Mouse (Mus musculus) hematopoietic stem cell, adult 5-6 weeks (primary cell): ENCODE results near the gene Mdc1. TPM values are rescaled to one million over a fixed set of nuclear protein-coding genes. Genes with fewer than 3 reads are reported as not detected.

Experiments used
- ATAC-seq, 2 experiments: fragments of 125-278 bp in 1 of 2; replicated peaks in 1 of 2; 2 replicates each; pipeline ENCODE4 v1.8.0; 2016 to 2017; ENCODE audit warnings: inconsistent platforms in 2 of 2, mild to moderate bottlenecking in 2 of 2, moderate number of reproducible peaks in 2 of 2, low read depth in 1 of 2, moderate TSS enrichment in 1 of 2; ENCODE audit not compliant: low FRiP score in 2 of 2, poor library complexity in 2 of 2, severe bottlenecking in 2 of 2, insufficient read depth in 1 of 2, low TSS enrichment in 1 of 2
- total RNA-seq: library from RNA; stranded (forward); fragments of 172-1452, 232-1000 nt; gene quantifications from 2 replicates; pipeline ENCODE4 v1.2.3, GENCODE M21; 2017

Mdc1 gene
- total RNA-seq, 1 experiment from 2014 or later: 40.0 TPM

GRCm38 (mm10) chr17:35817226-35817625 lies 24.1 kb upstream of the Mdc1 start:
- no peak for ATAC-seq

- ATAC-seq: no peak
Observed at GRCm38 (mm10) chr17:35820111-35820510, 21.2 kb upstream of the Mdc1 start.

- peak; percentile 44 to 52 for ATAC-seq
Observed at GRCm38 (mm10) chr17:35821439-35822430, 19.6 kb upstream of the Mdc1 start, which contains the start of gene Ier3. Gene Ier3, plus strand, starts transcription at chr17:35821684.

DNA sequence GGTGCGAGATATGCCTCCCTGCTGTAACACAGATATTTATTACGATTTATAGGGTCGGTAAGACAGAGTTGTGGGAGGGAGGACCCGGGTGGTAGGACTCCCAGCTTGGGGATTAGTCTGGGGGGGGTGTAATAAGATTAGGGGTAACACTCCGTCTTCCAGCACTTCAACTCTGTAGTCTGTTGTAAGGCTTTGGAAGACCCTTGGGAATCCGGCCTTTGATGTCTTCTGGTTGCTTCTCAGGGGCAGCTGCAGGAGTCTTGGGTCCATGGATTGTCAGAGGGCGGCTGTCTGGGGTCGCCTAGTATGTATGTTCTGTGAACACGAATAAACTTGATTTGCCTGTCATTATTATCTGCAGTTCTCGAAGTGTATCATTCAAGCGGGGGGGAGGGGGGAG lies 18.8 kb upstream of the Mdc1 start:
- ATAC-seq: no peak

DNA sequence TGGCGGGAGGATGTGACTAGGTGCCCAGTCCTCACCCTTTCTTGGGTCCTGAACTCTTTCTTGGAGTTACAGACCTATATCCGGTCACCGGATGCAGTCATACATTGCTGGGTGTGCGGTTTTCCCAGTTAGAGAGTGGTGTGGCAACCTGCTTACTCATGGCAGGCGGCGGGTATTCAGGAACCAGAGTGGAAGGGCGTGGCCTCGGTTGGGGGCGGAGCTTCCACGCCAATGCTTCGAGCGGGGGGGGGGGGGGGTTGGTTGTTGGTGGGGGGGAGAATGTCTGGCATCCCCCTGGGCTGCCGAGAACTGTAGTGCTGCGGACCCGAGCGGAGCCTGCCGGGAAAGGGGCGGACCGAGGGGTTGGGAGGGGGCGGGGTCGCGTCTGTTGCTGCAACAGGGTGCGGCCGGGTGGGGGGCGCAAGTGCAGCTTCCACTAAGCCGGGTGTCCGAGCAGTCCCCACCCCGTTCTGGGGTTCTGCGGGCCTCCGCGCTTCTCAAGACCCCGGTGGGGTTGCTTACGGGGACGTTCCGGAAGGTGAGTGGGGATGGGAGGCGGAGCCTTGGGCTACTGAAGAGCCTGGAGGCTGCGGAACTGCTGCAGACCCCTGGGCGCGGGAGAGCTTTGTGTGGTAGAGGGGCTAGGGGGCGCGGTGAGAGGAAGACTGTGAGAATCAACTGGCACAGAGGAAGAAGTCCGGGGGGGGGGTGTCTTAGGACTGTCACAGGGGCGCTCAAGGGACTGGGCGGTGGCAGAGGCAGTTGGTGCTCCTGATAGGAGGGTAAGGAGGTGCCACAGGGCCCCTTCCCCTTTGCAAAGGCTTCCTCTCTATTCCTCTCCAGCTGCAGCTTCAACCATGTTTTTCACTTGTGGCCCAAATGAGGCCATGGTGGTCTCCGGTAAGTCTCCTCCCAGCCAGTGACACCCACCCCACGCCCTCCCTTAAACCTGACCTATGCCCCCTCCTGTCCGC lies 18.1 kb upstream of the Mdc1 start, which contains the start of gene Flot1:
Gene Flot1, plus strand, starts transcription at position 267 of the 974 bp plus-strand sequence.
- peak; percentile 56 to 66 for ATAC-seq

GRCm38 (mm10) chr17:35824402-35824801 lies 16.9 kb upstream of the Mdc1 start:
- ATAC-seq: no peak

GRCm38 (mm10) chr17:35825109-35825850 lies 16.0 kb upstream of the Mdc1 start:
- ATAC-seq: no peak

GRCm38 (mm10) chr17:35829737-35830136 lies 11.6 kb upstream of the Mdc1 start:
- peak; percentile 93 to 97 for ATAC-seq

- ATAC-seq: no peak
Observed at GRCm38 (mm10) chr17:35832400-35833238, 8.7 kb upstream of the Mdc1 start.

DNA sequence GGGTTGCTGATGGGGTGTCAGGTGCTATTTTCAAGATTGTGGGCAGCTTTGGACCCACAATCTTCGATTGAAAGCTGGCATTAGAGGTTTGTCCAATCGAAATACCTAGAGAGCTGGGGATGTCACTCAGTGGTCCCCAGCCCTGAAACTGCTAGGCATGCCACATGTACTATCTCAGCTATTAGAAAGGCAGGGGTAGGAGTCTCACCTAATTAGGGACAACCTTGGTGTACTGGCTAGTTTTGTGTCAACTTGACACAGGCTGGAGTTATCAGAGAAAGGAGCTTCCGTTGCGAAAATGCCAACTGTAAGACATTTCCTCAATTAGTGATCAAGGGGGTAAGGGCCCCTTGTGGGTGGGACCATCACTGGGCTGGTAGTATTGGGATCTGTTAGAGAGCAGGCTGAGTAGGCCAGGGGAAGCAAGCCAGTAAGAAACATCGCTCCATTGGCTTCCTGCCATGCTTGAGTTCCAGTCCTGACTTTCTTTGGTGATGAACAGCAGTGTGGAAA lies 8.0 kb upstream of the Mdc1 start:
- no peak for ATAC-seq

- ATAC-seq: no peak
Observed at GRCm38 (mm10) chr17:35833894-35834293, 7.4 kb upstream of the Mdc1 start.

DNA sequence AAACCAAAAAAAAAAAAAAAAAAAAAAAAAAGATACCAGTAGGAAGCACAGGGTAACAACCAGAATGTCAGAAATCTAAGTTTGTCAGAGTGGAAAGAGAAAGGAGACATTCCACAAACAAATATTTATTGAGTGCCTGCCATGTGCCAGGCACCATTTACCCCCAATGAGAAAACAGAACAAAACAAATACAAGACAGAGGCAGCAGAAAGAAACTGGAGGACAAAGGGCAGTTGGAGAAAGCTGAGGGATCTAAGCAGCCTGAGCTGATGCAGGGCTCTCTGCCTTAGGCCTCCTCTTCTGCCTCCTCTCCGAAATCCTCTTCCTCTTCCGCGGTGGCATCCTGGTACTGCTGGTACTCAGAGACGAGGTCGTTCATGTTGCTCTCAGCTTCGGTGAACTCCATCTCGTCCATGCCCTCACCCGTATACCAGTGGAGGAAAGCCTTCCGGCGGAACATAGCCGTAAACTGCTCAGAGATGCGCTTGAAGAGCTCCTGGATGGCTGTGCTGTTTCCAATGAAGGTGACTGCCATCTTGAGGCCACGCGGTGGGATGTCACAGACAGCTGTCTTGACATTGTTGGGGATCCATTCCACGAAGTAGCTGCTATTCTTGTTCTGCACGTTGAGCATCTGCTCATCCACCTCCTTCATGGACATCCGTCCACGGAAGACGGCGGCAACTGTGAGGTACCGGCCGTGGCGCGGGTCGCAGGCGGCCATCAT lies 6.5 kb upstream of the Mdc1 start:
- no peak for ATAC-seq

- ATAC-seq: no peak
Observed at GRCm38 (mm10) chr17:35835424-35836140, 5.7 kb upstream of the Mdc1 start.

- ATAC-seq: peak in 1 of 2 experiments; percentile 18; a peak in 1 of 4 replicates
Observed at GRCm38 (mm10) chr17:35836178-35836965, 4.9 kb upstream of the Mdc1 start.
